Mouse (Mus musculus): ENCODE results near the gene Slmap. TPM values are rescaled to one million over a fixed set of nuclear protein-coding genes. Genes with fewer than 3 reads are reported as not detected.

Slmap gene
- polyA plus RNA-seq, 1 experiment from 2014 or later = 161 TPM

- no peaks in the 10 kb centered on the region for H3K9me3 ChIP-seq (ENCODE audit: control insufficient read depth, low read length)
- no peak overlapping the region for H3K9ac ChIP-seq (ENCODE audit: low read length)
- ATAC-seq (ENCODE audit: insufficient number of reproducible peaks, insufficient read depth, low FRiP score, low read depth) = no peak
- peaks cover 6 to 31% of the 10 kb centered on the region in 2 experiments for H3K4me1 ChIP-seq (ENCODE audit: control insufficient read depth in 2 of 2, insufficient read depth in 2 of 2, low read length in 2 of 2)
- no peak overlapping the region for H3K4me3 ChIP-seq (ENCODE audit: control insufficient read depth in 1 of 2, insufficient read depth in 1 of 2, low read depth in 1 of 2, low read length in 2 of 2)
- no peaks in the 10 kb centered on the region for H3K36me3 ChIP-seq (ENCODE audit: control insufficient read depth, insufficient read depth, low read length)
- no peaks in the 10 kb centered on the region for H3K27me3 ChIP-seq (ENCODE audit: control insufficient read depth, insufficient read depth, low read length)
- 44% methylated on average over 2 of the region's 2 CpGs for WGBS
- no peak overlapping the region for H3K27ac ChIP-seq (replicated peaks in 1 of 2; ENCODE audit: control insufficient read depth in 1 of 2, insufficient read depth in 1 of 2, low read depth in 2 of 2, low read length in 2 of 2)
- H3K4me2 ChIP-seq (ENCODE audit: low read length) = no peak overlapping the region
Observed at GRCm38 (mm10) chr14:26447223-26447622, 87.5 kb downstream of the Slmap start.

DNA sequence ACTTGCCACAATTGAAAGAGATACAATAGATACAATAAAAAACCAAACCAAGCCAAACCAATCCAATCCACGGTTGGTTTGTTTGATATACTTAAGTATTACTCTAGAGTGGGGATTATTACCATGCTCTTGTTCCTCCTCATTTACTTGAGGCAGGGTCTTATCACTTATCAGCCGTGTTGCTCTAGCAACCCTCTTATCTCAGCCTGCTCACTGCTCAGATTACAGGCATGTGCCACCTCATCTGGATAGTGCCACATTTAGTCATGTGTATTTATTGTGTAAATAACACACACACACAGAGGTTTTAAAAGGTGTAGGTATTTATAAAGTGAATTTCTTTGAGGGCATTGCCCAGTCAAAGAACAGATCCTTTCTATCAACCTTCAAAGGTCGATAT is 88.2 kb downstream of the Slmap start:
- Histone ChIP-seq H3K4me1 (ENCODE audit: control insufficient read depth in 2 of 2, insufficient read depth in 2 of 2, low read length in 2 of 2) (peaks cover 6 to 31% of the 10 kb centered on the region in 2 experiments), H3K36me3 (ENCODE audit: control insufficient read depth, insufficient read depth, low read length) (no peaks in the 10 kb centered on the region), H3K4me3 (ENCODE audit: control insufficient read depth in 1 of 2, insufficient read depth in 1 of 2, low read depth in 1 of 2, low read length in 2 of 2) (no peak overlapping the region), H3K9me3 (ENCODE audit: control insufficient read depth, low read length) (no peaks in the 10 kb centered on the region), H3K27ac (replicated peaks in 1 of 2; ENCODE audit: control insufficient read depth in 1 of 2, insufficient read depth in 1 of 2, low read depth in 2 of 2, low read length in 2 of 2) (no peak overlapping the region), H3K4me2 (ENCODE audit: low read length) (no peak overlapping the region), H3K27me3 (ENCODE audit: control insufficient read depth, insufficient read depth, low read length) (no peaks in the 10 kb centered on the region), H3K9ac (ENCODE audit: low read length) (no peak overlapping the region)
- 49% methylated on average over 3 of the region's 3 CpGs for WGBS
- no peak for ATAC-seq (ENCODE audit: insufficient number of reproducible peaks, insufficient read depth, low FRiP score, low read depth)

GRCm38 (mm10) chr14:26442534-26442933 is 92.2 kb downstream of the Slmap start:
- 0 out of 2 replicates have a peak, but pooled peaks have one; percentile 38 for ATAC-seq (ENCODE audit: insufficient number of reproducible peaks, insufficient read depth, low FRiP score, low read depth)

GRCm38 (mm10) chr14:26441041-26441812 is 93.5 kb downstream of the Slmap start:
- WGBS = 47% methylated on average over 2 of the region's 2 CpGs
- peak overlapping the region; percentile 83 to 87 for H3K27ac ChIP-seq (replicated peaks in 1 of 2; ENCODE audit: control insufficient read depth in 1 of 2, insufficient read depth in 1 of 2, low read depth in 2 of 2, low read length in 2 of 2)
- peak overlapping the region; percentile 66 for H3K4me2 ChIP-seq (ENCODE audit: low read length)
- peak overlapping the region; percentile 81 for H3K9ac ChIP-seq (ENCODE audit: low read length)
- 0 out of 2 replicates have a peak, but pooled peaks have one; percentile 70 for ATAC-seq (ENCODE audit: insufficient number of reproducible peaks, insufficient read depth, low FRiP score, low read depth)
- no peaks in the 10 kb centered on the region for H3K27me3 ChIP-seq (ENCODE audit: control insufficient read depth, insufficient read depth, low read length)
- peaks cover 0 to 24% of the 10 kb centered on the region in 2 experiments; a peak in 3 of 4 replicates for H3K4me1 ChIP-seq (ENCODE audit: control insufficient read depth in 2 of 2, insufficient read depth in 2 of 2, low read length in 2 of 2)
- peak overlapping the region; percentile 33 to 46; a peak in 3 of 4 replicates for H3K4me3 ChIP-seq (ENCODE audit: control insufficient read depth in 1 of 2, insufficient read depth in 1 of 2, low read depth in 1 of 2, low read length in 2 of 2)
- peaks cover 27% of the 10 kb centered on the region for H3K36me3 ChIP-seq (ENCODE audit: control insufficient read depth, insufficient read depth, low read length)
- no peaks in the 10 kb centered on the region for H3K9me3 ChIP-seq (ENCODE audit: control insufficient read depth, low read length)

More at GRCm38 (mm10) chr14:26442534-26442933, 92.2 kb downstream of the Slmap start:
- no peaks in the 10 kb centered on the region for H3K9me3 ChIP-seq (ENCODE audit: control insufficient read depth, low read length)
- 23% methylated on average over 6 of the region's 6 CpGs for WGBS
- peak overlapping the region; percentile 66 for H3K4me2 ChIP-seq (ENCODE audit: low read length)
- peaks cover 16% of the 10 kb centered on the region for H3K36me3 ChIP-seq (ENCODE audit: control insufficient read depth, insufficient read depth, low read length)
- H3K27ac ChIP-seq (replicated peaks in 1 of 2; ENCODE audit: control insufficient read depth in 1 of 2, insufficient read depth in 1 of 2, low read depth in 2 of 2, low read length in 2 of 2) = peak overlapping the region; percentile 92 to 96
- H3K4me3 ChIP-seq (ENCODE audit: control insufficient read depth in 1 of 2, insufficient read depth in 1 of 2, low read depth in 1 of 2, low read length in 2 of 2) = peak overlapping the region; percentile 46 to 57
- peak overlapping the region; percentile 81 for H3K9ac ChIP-seq (ENCODE audit: low read length)
- peaks cover 0 to 20% of the 10 kb centered on the region in 2 experiments; a peak in 3 of 4 replicates for H3K4me1 ChIP-seq (ENCODE audit: control insufficient read depth in 2 of 2, insufficient read depth in 2 of 2, low read length in 2 of 2)
- no peaks in the 10 kb centered on the region for H3K27me3 ChIP-seq (ENCODE audit: control insufficient read depth, insufficient read depth, low read length)

- Histone ChIP-seq H3K9me3 (ENCODE audit: control insufficient read depth, low read length) (no peaks in the 10 kb centered on the region), H3K4me3 (ENCODE audit: control insufficient read depth in 1 of 2, insufficient read depth in 1 of 2, low read depth in 1 of 2, low read length in 2 of 2) (peak overlapping the region in 1 of 2 experiments; percentile 46; a peak in 1 of 4 replicates), H3K4me1 (ENCODE audit: control insufficient read depth in 2 of 2, insufficient read depth in 2 of 2, low read length in 2 of 2) (peaks cover 0 to 24% of the 10 kb centered on the region in 2 experiments; a peak in 3 of 4 replicates), H3K27ac (replicated peaks in 1 of 2; ENCODE audit: control insufficient read depth in 1 of 2, insufficient read depth in 1 of 2, low read depth in 2 of 2, low read length in 2 of 2) (peak overlapping the region in 1 of 2 experiments; percentile 39; a peak in 1 of 4 replicates), H3K9ac (ENCODE audit: low read length) (0 out of 2 replicates have a peak overlapping the region, but pooled peaks have one; percentile 31), H3K4me2 (ENCODE audit: low read length) (peak overlapping the region; percentile 66), H3K36me3 (ENCODE audit: control insufficient read depth, insufficient read depth, low read length) (peaks cover 38% of the 10 kb centered on the region), H3K27me3 (ENCODE audit: control insufficient read depth, insufficient read depth, low read length) (no peaks in the 10 kb centered on the region)
- no peak for ATAC-seq (ENCODE audit: insufficient number of reproducible peaks, insufficient read depth, low FRiP score, low read depth)
Observed at GRCm38 (mm10) chr14:26439996-26440395, 94.7 kb downstream of the Slmap start.

DNA sequence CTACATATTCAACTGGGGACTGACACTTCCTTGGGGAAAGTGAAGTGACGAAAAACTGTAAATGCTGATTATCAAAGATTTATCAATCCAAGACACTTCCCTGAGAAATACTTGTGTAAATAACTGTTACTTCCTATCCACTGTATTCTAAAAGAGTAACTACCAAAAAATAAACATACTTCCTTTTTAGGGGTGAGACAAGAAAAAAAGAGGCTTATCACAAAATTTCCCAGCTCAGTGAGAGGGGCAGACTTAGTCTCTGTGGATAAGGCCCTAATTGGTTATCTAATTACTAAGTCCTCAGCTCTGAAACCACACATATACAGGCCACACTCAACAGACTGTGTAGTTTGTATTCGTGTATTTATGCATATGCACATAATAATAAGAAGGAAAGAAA is 97.0 kb downstream of the Slmap start:
- no peak for ATAC-seq (ENCODE audit: insufficient number of reproducible peaks, insufficient read depth, low FRiP score, low read depth)
- no peak overlapping the region for H3K4me3 ChIP-seq (ENCODE audit: control insufficient read depth in 1 of 2, insufficient read depth in 1 of 2, low read depth in 1 of 2, low read length in 2 of 2)
- 55% methylated on average over 2 of the region's 2 CpGs for WGBS
- H3K36me3 ChIP-seq (ENCODE audit: control insufficient read depth, insufficient read depth, low read length) = peaks cover 61% of the 10 kb centered on the region
- H3K9me3 ChIP-seq (ENCODE audit: control insufficient read depth, low read length) = no peaks in the 10 kb centered on the region
- peaks cover 0 to 19% of the 10 kb centered on the region in 2 experiments; a peak in 3 of 4 replicates for H3K4me1 ChIP-seq (ENCODE audit: control insufficient read depth in 2 of 2, insufficient read depth in 2 of 2, low read length in 2 of 2)
- H3K9ac ChIP-seq (ENCODE audit: low read length) = no peak overlapping the region
- no peak overlapping the region for H3K4me2 ChIP-seq (ENCODE audit: low read length)
- H3K27me3 ChIP-seq (ENCODE audit: control insufficient read depth, insufficient read depth, low read length) = no peaks in the 10 kb centered on the region
- H3K27ac ChIP-seq (replicated peaks in 1 of 2; ENCODE audit: control insufficient read depth in 1 of 2, insufficient read depth in 1 of 2, low read depth in 2 of 2, low read length in 2 of 2) = peak overlapping the region in 1 of 2 experiments; percentile 25; a peak in 1 of 4 replicates

DNA sequence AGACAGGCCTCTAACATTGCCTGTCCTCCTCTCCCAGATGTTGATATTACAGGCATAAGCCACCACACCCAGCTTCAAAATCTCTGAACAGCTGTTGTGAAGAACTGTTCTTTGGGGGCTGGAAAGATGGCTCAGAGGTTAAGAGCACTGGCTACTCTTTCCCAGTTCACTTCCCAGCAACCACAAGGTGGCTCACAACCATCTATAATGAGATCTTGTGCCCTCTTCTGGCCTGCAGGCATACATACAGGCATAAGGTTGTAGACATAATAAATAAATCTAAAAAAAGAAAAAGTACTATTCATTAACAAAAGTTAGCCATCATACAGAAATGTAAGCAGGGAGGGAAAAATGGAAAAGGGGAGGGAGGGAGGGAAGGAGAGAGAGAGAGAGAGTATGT is 98.4 kb downstream of the Slmap start:
- peaks cover 67% of the 10 kb centered on the region for H3K36me3 ChIP-seq (ENCODE audit: control insufficient read depth, insufficient read depth, low read length)
- H3K27me3 ChIP-seq (ENCODE audit: control insufficient read depth, insufficient read depth, low read length) = no peaks in the 10 kb centered on the region
- H3K9ac ChIP-seq (ENCODE audit: low read length) = no peak overlapping the region
- no peak overlapping the region for H3K4me2 ChIP-seq (ENCODE audit: low read length)
- no peaks in the 10 kb centered on the region for H3K9me3 ChIP-seq (ENCODE audit: control insufficient read depth, low read length)
- H3K27ac ChIP-seq (replicated peaks in 1 of 2; ENCODE audit: control insufficient read depth in 1 of 2, insufficient read depth in 1 of 2, low read depth in 2 of 2, low read length in 2 of 2) = no peak overlapping the region
- no peak overlapping the region for H3K4me3 ChIP-seq (ENCODE audit: control insufficient read depth in 1 of 2, insufficient read depth in 1 of 2, low read depth in 1 of 2, low read length in 2 of 2)
- ATAC-seq (ENCODE audit: insufficient number of reproducible peaks, insufficient read depth, low FRiP score, low read depth) = no peak
- H3K4me1 ChIP-seq (ENCODE audit: control insufficient read depth in 2 of 2, insufficient read depth in 2 of 2, low read length in 2 of 2) = peaks cover 0 to 17% of the 10 kb centered on the region in 2 experiments; a peak in 3 of 4 replicates

All from heart, embryonic 14.5 days (tissue).